Mouse (Mus musculus) bone marrow, adult 2 months (tissue): ENCODE data around the gene Hcrtr2.

Source experiments
- CTCF ChIP-seq: fragments of 200-500 bp; IDR thresholded peaks from 2 replicates; pipeline ENCODE4 v1.5.1; 2011; ENCODE audit warnings: low read length, control low read depth; ENCODE audit not compliant: control insufficient read depth, insufficient read depth
- POLR2A ChIP-seq: fragments of 200-500 bp; IDR thresholded peaks from 2 replicates; pipeline ENCODE4 v1.6.1; 2011; ENCODE audit warnings: low read depth, mild to moderate bottlenecking, control low read depth, low read length, borderline replicate concordance; ENCODE audit not compliant: control insufficient read depth

DNA sequence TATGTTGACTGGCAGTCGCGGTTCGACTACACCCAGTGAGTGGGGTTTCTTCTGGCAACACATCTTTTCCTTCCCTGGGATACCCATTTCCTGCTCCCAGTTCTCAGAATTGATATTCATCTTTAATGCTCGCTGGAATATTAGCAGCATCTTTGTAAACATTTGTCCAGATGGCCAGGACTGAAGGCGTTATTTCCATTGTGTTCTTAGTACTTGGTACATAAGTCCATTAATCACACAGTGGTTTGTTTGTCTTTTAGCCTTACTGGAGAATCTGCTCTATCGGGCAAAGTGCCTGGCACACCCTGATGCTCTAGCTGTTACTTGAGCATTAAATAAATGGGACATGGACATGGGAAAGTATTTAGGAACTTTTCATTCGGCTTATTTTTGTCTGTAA, 71.1 kb downstream of the Hcrtr2 start:
- TF ChIP-seq CTCF: no peak
- no peak for TF ChIP-seq POLR2A
